Mouse (Mus musculus): ENCODE results near the gene Slc8b1. TPM values are rescaled to one million over a fixed set of nuclear protein-coding genes. Genes with fewer than 3 reads are reported as not detected.

Slc8b1 gene
- total and polyA plus RNA-seq, 3 experiments, result 10.0 to 13.2 (median 12.2) TPM

DNA sequence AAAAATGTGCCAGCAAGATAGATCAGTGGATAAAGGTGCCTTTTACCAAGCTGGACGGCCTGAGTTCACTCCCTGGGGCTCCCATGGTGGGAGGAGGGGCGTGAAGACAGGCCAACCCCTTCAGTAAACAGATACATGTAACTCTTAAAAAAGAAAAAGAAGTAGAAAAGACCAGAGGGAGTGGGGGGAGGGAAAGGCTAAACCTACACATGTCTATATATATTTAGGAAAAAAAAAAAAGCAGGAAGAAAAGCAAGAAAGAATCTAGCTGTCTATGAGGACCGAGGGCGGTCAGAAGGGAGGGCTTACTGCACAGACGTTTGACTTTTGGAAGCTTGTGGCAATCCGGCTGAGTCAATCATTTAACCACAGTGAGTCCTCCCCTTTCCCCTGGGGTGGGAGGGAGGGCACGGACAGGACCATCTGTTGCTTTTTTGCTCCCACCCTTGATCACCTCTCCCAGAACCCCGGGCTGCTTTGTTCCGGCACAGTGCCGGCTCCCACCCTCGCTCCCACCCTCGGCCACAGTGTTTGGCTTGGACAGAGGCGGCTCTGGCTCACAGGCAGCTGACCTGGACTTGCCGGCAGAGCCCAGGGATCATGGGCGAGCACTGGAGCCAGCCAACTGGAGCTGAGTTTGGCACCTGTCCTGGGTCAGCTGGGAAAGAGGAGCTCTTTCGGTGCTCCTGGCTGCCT is 49.8 kb downstream of the Slc8b1 start:
- H3K9ac ChIP-seq (ENCODE audit: low read depth, low read length), result peak overlapping the region; percentile 43
- peak overlapping the region; percentile 16; the same call in 1 of the 2 replicates for H3K4me3 ChIP-seq
- no peaks in the 10 kb centered on the region for H3K27me3 ChIP-seq (ENCODE audit: control insufficient read depth, insufficient read depth, low read length)
- peak; percentile 81 to 89 for DNase-seq
- TF ChIP-seq EP300 (IDR thresholded peaks at IDR 0.05; ENCODE audit: insufficient read depth, low read depth, low read length), result 0 out of 2 replicates have a peak, but pooled peaks have one; percentile 26
- TF ChIP-seq POLR2A (IDR thresholded peaks at IDR 0.05; ENCODE audit: insufficient read depth, low read depth, low read length), result 0 out of 2 replicates have a peak, but pooled peaks have one; percentile 26
- TF ChIP-seq CTCF (IDR thresholded peaks at IDR 0.05), result no peak
- peak overlapping the region; percentile 55 for H3K27ac ChIP-seq
- H3K36me3 ChIP-seq (ENCODE audit: control insufficient read depth, insufficient read depth, low read length), result no peaks in the 10 kb centered on the region
- intact Hi-C loops (cut with DNase I), result no loop called here
- no peaks in the 10 kb centered on the region for H3K79me2 ChIP-seq (replicated peaks; ENCODE audit: control insufficient read depth, insufficient read depth, low read length)
- peaks cover 20% of the 10 kb centered on the region for H3K4me1 ChIP-seq (ENCODE audit: control insufficient read depth, insufficient read depth, low read length)
- 31% methylated on average over 16 of the region's 16 CpGs for WGBS

DNA sequence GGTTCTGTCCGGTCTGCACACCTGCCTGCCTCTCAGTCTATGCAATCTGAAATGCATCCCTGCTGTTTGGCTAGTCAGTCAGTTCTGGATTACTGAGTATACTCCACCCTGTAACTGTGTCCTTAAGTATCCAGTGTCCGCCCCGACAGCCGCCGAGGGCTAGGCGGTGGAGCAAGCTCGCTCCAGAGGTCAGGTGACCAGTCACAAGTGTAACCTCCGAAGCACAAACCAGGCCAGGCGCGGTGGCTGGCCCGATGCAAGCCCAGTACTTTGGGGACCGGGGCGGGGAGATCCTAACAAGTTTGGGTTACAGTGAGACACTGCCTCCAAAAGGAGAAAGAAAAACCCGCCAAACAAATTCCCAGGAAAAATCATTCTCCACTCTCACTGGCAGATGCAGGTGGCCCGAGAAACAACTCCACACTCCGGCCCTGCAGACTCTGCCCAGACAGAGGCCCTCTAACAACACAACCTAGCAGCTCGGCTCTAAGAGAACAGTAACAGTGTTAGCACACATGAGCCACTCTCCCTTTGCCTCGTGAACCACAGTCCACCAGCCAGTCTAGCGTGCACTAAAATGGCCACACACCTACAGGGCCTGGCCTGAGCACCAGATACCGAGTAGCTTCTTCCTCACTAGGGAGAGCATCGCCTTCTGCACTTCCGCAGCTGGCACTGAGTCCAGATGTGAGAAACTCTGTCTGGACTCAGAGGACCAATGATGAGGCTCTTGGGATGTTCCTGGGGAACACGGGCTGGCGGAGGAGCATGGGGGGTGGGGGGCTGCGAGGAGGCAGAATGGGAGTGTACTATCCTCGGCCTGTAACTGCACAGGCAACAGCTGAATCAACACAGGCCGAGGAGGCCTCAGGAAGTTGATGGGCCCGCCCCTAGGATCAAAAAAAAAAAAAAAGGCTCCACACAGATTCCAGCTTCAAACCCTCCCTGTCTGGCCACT is 52.3 kb downstream of the Slc8b1 start:
- Histone ChIP-seq H3K4me3 (no peak overlapping the region), H3K36me3 (ENCODE audit: control insufficient read depth, insufficient read depth, low read length) (no peaks in the 10 kb centered on the region; the same call in 1 of the 2 replicates), H3K4me1 (ENCODE audit: control insufficient read depth, insufficient read depth, low read length) (peaks cover 37% of the 10 kb centered on the region), H3K27ac (peak overlapping the region; percentile 84), H3K79me2 (replicated peaks; ENCODE audit: control insufficient read depth, insufficient read depth, low read length) (no peaks in the 10 kb centered on the region), H3K9ac (ENCODE audit: low read depth, low read length) (peak overlapping the region; percentile 13; the same call in 1 of the 2 replicates), H3K27me3 (ENCODE audit: control insufficient read depth, insufficient read depth, low read length) (no peaks in the 10 kb centered on the region)
- 34% methylated on average over 28 of the region's 28 CpGs for WGBS
- DNase-seq, result peak; percentile 74 to 84
- intact Hi-C loops (cut with DNase I), result loop anchor here (1.0 kb wide), 1 partner anchor 26 kb away; the partner anchor contains the start of gene Iqcd
- TF ChIP-seq CTCF (IDR thresholded peaks at IDR 0.05) (no peak), EP300 (IDR thresholded peaks at IDR 0.05; ENCODE audit: insufficient read depth, low read depth, low read length) (0 out of 2 replicates have a peak, but pooled peaks have one; percentile 42), POLR2A (IDR thresholded peaks at IDR 0.05; ENCODE audit: insufficient read depth, low read depth, low read length) (0 out of 2 replicates have a peak, but pooled peaks have one; percentile 1)

DNA sequence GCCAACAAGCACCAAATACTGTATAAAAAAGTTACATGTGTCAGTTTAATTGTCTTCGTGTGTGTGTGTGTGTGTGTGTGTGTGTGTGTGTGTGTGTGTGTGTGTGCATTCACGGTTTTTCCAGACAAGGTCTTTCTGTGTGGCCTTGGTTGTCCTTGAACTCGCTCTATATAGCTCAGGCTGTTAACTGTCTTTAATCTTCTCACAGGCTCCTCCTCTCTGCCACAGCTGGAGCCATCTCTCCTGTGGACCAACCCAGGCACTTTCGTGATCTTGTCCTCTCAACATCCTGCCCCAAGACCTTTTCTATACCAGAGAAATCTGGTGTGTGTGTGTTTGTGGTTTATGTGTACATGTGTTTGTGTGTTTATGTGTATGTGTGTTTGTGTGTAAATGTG is 52.9 kb downstream of the Slc8b1 start:
- no peaks in the 10 kb centered on the region for H3K27me3 ChIP-seq (ENCODE audit: control insufficient read depth, insufficient read depth, low read length)
- H3K4me3 ChIP-seq, result no peak overlapping the region
- no peaks in the 10 kb centered on the region for H3K79me2 ChIP-seq (replicated peaks; ENCODE audit: control insufficient read depth, insufficient read depth, low read length)
- H3K9ac ChIP-seq (ENCODE audit: low read depth, low read length), result no peak overlapping the region
- no peak for DNase-seq
- intact Hi-C loops (cut with DNase I), result loop anchor here (1.0 kb wide), 1 partner anchor 25 kb away; the partner anchor contains the start of gene Iqcd
- TF ChIP-seq CTCF (IDR thresholded peaks at IDR 0.05), result no peak
- no peak for TF ChIP-seq POLR2A (IDR thresholded peaks at IDR 0.05; ENCODE audit: insufficient read depth, low read depth, low read length)
- TF ChIP-seq EP300 (IDR thresholded peaks at IDR 0.05; ENCODE audit: insufficient read depth, low read depth, low read length), result no peak
- peak overlapping the region; percentile 55; the same call in 1 of the 2 replicates for H3K27ac ChIP-seq
- peaks cover 37% of the 10 kb centered on the region for H3K4me1 ChIP-seq (ENCODE audit: control insufficient read depth, insufficient read depth, low read length)
- H3K36me3 ChIP-seq (ENCODE audit: control insufficient read depth, insufficient read depth, low read length), result no peaks in the 10 kb centered on the region; the same call in 1 of the 2 replicates
- WGBS, result 28% methylated on average over 4 of the region's 4 CpGs

DNA sequence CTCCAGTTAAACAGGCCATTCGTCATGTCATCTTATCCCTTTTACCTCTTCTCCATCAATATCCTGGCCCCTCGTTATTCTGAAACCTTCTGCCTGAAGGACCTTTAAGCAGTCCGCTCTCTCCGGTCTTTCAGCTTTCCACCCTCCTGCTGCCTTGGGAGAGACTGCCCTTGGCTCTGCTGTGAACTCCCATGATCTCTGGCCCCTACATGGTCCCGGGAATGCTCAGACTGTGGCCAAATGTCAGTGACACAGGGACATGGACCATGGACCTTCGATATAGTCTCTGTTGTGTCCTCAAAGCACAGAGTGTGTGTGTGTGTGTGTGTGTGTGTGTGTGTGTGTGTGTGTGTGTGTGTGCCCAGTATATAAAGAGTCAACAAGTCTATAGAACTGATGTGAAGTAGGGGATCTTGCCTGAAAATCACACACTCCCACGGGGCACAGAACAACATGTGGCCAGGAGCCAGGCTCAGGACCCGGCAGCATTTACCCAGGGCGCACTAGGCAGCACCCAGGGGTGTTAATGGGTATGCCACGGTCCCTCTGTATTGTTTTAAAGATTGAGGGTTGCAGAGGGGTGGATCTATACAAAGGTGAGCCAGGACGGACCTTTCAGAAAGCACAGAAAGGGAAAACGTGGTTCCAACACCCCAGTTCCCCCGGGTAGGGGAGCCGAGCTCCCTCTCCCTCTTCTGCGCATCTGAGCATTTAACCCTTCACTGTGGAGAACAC is 54.4 kb downstream of the Slc8b1 start:
- no peak overlapping the region for H3K4me3 ChIP-seq
- DNase-seq, result no peak
- peak overlapping the region; percentile 83; the same call in 1 of the 2 replicates for H3K27ac ChIP-seq
- no peaks in the 10 kb centered on the region for H3K27me3 ChIP-seq (ENCODE audit: control insufficient read depth, insufficient read depth, low read length)
- whole genome bisulfite sequencing, result 62% methylated on average over 15 of the region's 15 CpGs
- no peaks in the 10 kb centered on the region; the same call in 1 of the 2 replicates for H3K36me3 ChIP-seq (ENCODE audit: control insufficient read depth, insufficient read depth, low read length)
- no peaks in the 10 kb centered on the region for H3K79me2 ChIP-seq (replicated peaks; ENCODE audit: control insufficient read depth, insufficient read depth, low read length)
- TF ChIP-seq POLR2A (IDR thresholded peaks at IDR 0.05; ENCODE audit: insufficient read depth, low read depth, low read length), result no peak
- no peak for TF ChIP-seq CTCF (IDR thresholded peaks at IDR 0.05)
- no peak for TF ChIP-seq EP300 (IDR thresholded peaks at IDR 0.05; ENCODE audit: insufficient read depth, low read depth, low read length)
- intact Hi-C loops (cut with DNase I), result no loop called here
- H3K4me1 ChIP-seq (ENCODE audit: control insufficient read depth, insufficient read depth, low read length), result peaks cover 38% of the 10 kb centered on the region
- H3K9ac ChIP-seq (ENCODE audit: low read depth, low read length), result no peak overlapping the region

DNA sequence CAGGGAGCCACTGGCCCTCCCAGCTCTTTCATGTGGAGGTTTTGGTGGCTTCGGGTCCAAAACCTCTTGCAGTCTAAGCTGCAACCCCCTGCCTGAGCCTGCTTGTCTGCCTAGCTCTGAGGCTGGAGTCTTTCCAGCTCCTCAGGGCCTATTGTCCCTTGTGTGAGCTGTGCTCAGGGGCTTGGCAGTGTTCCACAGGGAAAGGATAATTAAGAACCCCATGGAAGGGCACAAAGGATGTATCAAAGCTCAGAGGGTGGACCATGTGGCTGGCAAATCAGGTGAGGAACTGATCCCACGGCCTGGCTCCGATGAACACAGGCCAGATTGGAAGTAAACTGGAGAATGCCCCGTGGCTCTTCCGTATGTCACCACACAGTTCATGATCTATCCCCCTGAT is 55.1 kb downstream of the Slc8b1 start:
- TF ChIP-seq CTCF (IDR thresholded peaks at IDR 0.05) (no peak), EP300 (IDR thresholded peaks at IDR 0.05; ENCODE audit: insufficient read depth, low read depth, low read length) (no peak), POLR2A (IDR thresholded peaks at IDR 0.05; ENCODE audit: insufficient read depth, low read depth, low read length) (no peak)
- intact Hi-C loops (cut with DNase I), result loop anchor here (2.0 kb wide), 1 partner anchor 17 kb away; no protein-coding TSS in a partner anchor
- DNase-seq, result peak in 1 of 2 experiments; percentile 44
- no peak overlapping the region for H3K9ac ChIP-seq (ENCODE audit: low read depth, low read length)
- 55% methylated on average over 5 of the region's 5 CpGs for WGBS
- peak overlapping the region; percentile 83 for H3K27ac ChIP-seq
- H3K4me3 ChIP-seq, result no peak overlapping the region
- no peaks in the 10 kb centered on the region for H3K79me2 ChIP-seq (replicated peaks; ENCODE audit: control insufficient read depth, insufficient read depth, low read length)
- H3K4me1 ChIP-seq (ENCODE audit: control insufficient read depth, insufficient read depth, low read length), result peaks cover 44% of the 10 kb centered on the region
- no peaks in the 10 kb centered on the region for H3K27me3 ChIP-seq (ENCODE audit: control insufficient read depth, insufficient read depth, low read length)
- no peaks in the 10 kb centered on the region; the same call in 1 of the 2 replicates for H3K36me3 ChIP-seq (ENCODE audit: control insufficient read depth, insufficient read depth, low read length)
